Mouse (Mus musculus): ENCODE measurements around the gene Slc10a7. TPM values are rescaled to one million over a fixed set of nuclear protein-coding genes. Genes with fewer than 3 reads are reported as not detected.

Slc10a7 gene
- polyA plus RNA-seq, 1 experiment from 2014 or later, result 4.1 TPM

DNA sequence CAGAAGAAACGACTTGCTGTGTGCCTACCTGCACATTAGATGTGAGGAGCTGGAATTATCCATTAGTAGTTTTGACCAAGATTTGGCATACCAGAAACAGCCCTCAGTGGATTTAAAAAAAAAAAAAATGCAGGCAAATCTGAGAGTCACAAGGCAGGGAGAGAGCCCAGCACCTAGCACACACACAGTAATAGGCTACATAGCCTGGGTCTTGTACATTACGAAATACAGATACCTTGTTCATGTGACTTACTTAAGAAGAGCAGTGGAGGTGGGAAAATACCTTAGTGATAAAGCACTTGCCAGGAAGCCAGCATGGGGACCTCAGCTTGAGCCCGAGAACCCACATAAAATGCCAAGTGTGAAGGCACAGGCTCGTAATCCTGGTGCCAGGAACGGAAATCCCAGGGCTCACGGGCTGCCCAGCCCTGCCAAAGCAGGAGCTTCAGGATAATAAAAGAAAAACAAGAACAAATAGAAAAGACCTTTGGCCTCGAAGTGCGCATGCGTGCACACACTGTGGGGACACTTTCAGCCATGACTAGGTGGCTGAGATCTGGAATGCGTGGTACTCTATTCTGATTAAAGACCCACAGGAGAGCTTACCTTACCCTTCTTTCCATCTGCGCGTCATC is 155.3 kb downstream of the Slc10a7 start:
- Histone ChIP-seq H3K4me2 (ENCODE audit: low read depth, low read length) (no peak overlapping the region), H3K4me1 (ENCODE audit: insufficient read depth) (no peaks in the 10 kb centered on the region), H3K36me3 (replicated peaks; ENCODE audit: insufficient read depth, low read length) (no peaks in the 10 kb centered on the region), H3K27ac (ENCODE audit: low read depth) (no peak overlapping the region), H3K9ac (replicated peaks) (no peak overlapping the region), H3K27me3 (ENCODE audit: insufficient read depth, low read length) (no peaks in the 10 kb centered on the region), H3K4me3 (ENCODE audit: low read depth, low read length) (no peak overlapping the region), H3K9me3 (ENCODE audit: low read length) (no peaks in the 10 kb centered on the region)
- WGBS (ENCODE audit: insufficient replicate concordance), result 87% methylated on average over 12 of the region's 12 CpGs
- DNase-seq, result no peak
- ATAC-seq, result no peak
- no peak for TF ChIP-seq EP300 (IDR thresholded peaks at IDR 0.05; ENCODE audit: low read depth)
- no peak for TF ChIP-seq CTCF (IDR thresholded peaks at IDR 0.05; ENCODE audit: low read depth)

DNA sequence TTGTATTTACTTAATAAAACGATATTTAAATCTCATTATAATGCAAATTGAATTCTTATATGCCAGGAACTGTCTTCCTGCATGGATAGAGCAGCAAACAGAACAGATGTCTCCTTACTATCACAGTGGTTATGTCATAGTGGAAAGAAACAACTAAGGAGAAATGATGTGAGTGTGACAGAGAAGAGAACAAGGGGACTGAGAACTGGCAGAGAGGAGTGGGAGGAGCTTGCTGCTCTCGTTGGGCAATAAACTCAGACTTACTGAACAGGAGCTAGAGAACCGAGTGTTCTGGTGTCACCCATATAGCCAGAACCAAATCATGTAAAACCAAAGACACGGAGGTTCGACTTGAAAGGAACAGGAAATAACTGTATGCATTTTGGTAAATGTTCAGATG is 158.3 kb downstream of the Slc10a7 start:
- H3K4me2 ChIP-seq (ENCODE audit: low read depth, low read length), result no peak overlapping the region
- H3K27me3 ChIP-seq (ENCODE audit: insufficient read depth, low read length), result no peaks in the 10 kb centered on the region
- no peak overlapping the region for H3K27ac ChIP-seq (ENCODE audit: low read depth)
- no peak for TF ChIP-seq EP300 (IDR thresholded peaks at IDR 0.05; ENCODE audit: low read depth)
- TF ChIP-seq CTCF (IDR thresholded peaks at IDR 0.05; ENCODE audit: low read depth), result no peak
- H3K36me3 ChIP-seq (replicated peaks; ENCODE audit: insufficient read depth, low read length), result no peaks in the 10 kb centered on the region
- H3K9ac ChIP-seq (replicated peaks), result no peak overlapping the region
- H3K9me3 ChIP-seq (ENCODE audit: low read length), result no peaks in the 10 kb centered on the region
- ATAC-seq (no peak), DNase-seq (no peak)
- no peaks in the 10 kb centered on the region for H3K4me1 ChIP-seq (ENCODE audit: insufficient read depth)
- no peak overlapping the region for H3K4me3 ChIP-seq (ENCODE audit: low read depth, low read length)
- 75% methylated on average over 5 of the region's 5 CpGs for WGBS (ENCODE audit: insufficient replicate concordance)

GRCm38 (mm10) chr8:78668206-78668605 is 159.1 kb downstream of the Slc10a7 start:
- H3K36me3 ChIP-seq (replicated peaks; ENCODE audit: insufficient read depth, low read length), result no peaks in the 10 kb centered on the region
- TF ChIP-seq CTCF (IDR thresholded peaks at IDR 0.05; ENCODE audit: low read depth), result no peak
- H3K4me1 ChIP-seq (ENCODE audit: insufficient read depth), result no peaks in the 10 kb centered on the region
- H3K9ac ChIP-seq (replicated peaks), result no peak overlapping the region
- 86% methylated on average over 5 of the region's 5 CpGs for WGBS (ENCODE audit: insufficient replicate concordance)
- H3K9me3 ChIP-seq (ENCODE audit: low read length), result no peaks in the 10 kb centered on the region
- H3K27ac ChIP-seq (ENCODE audit: low read depth), result no peak overlapping the region
- ATAC-seq (no peak), DNase-seq (no peak)
- no peaks in the 10 kb centered on the region for H3K27me3 ChIP-seq (ENCODE audit: insufficient read depth, low read length)
- no peak overlapping the region for H3K4me3 ChIP-seq (ENCODE audit: low read depth, low read length)
- H3K4me2 ChIP-seq (ENCODE audit: low read depth, low read length), result no peak overlapping the region

- H3K4me1 ChIP-seq (ENCODE audit: insufficient read depth), result no peaks in the 10 kb centered on the region
- no peaks in the 10 kb centered on the region for H3K36me3 ChIP-seq (replicated peaks; ENCODE audit: insufficient read depth, low read length)
- no peak overlapping the region for H3K4me2 ChIP-seq (ENCODE audit: low read depth, low read length)
- no peak overlapping the region for H3K27ac ChIP-seq (ENCODE audit: low read depth)
- no peak overlapping the region for H3K9ac ChIP-seq (replicated peaks)
- no peaks in the 10 kb centered on the region for H3K9me3 ChIP-seq (ENCODE audit: low read length)
- no peak overlapping the region for H3K4me3 ChIP-seq (ENCODE audit: low read depth, low read length)
- WGBS (ENCODE audit: insufficient replicate concordance), result 81% methylated on average over 7 of the region's 7 CpGs
- no peak for TF ChIP-seq CTCF (IDR thresholded peaks at IDR 0.05; ENCODE audit: low read depth)
- no peak for ATAC-seq
- no peak for DNase-seq
- H3K27me3 ChIP-seq (ENCODE audit: insufficient read depth, low read length), result no peaks in the 10 kb centered on the region
Observed at GRCm38 (mm10) chr8:78670241-78670640, 161.1 kb downstream of the Slc10a7 start.

- ATAC-seq, result no peak
- no peaks in the 10 kb centered on the region for H3K27me3 ChIP-seq (ENCODE audit: insufficient read depth, low read length)
- no peak for TF ChIP-seq CTCF (IDR thresholded peaks at IDR 0.05; ENCODE audit: low read depth)
- TF ChIP-seq EP300 (IDR thresholded peaks at IDR 0.05; ENCODE audit: low read depth), result no peak
Observed at GRCm38 (mm10) chr8:78678541-78679219, 169.5 kb downstream of the Slc10a7 start.

GRCm38 (mm10) chr8:78690795-78691194 is 181.6 kb downstream of the Slc10a7 start:
- TF ChIP-seq CTCF (IDR thresholded peaks at IDR 0.05; ENCODE audit: low read depth) (no peak), EP300 (IDR thresholded peaks at IDR 0.05; ENCODE audit: low read depth) (no peak)
- Histone ChIP-seq H3K27ac (ENCODE audit: low read depth) (no peak overlapping the region), H3K9me3 (ENCODE audit: low read length) (no peaks in the 10 kb centered on the region), H3K4me2 (ENCODE audit: low read depth, low read length) (no peak overlapping the region), H3K4me3 (ENCODE audit: low read depth, low read length) (no peak overlapping the region), H3K36me3 (replicated peaks; ENCODE audit: insufficient read depth, low read length) (no peaks in the 10 kb centered on the region), H3K9ac (replicated peaks) (no peak overlapping the region), H3K4me1 (ENCODE audit: insufficient read depth) (no peaks in the 10 kb centered on the region), H3K27me3 (ENCODE audit: insufficient read depth, low read length) (no peaks in the 10 kb centered on the region)
- DNase-seq (no peak), ATAC-seq (no peak)
- WGBS (ENCODE audit: insufficient replicate concordance), result 87% methylated on average over 10 of the region's 10 CpGs

More at GRCm38 (mm10) chr8:78678541-78679219, 169.5 kb downstream of the Slc10a7 start:
- WGBS (ENCODE audit: insufficient replicate concordance), result 87% methylated on average over 10 of the region's 10 CpGs
- Histone ChIP-seq H3K9ac (replicated peaks) (no peak overlapping the region), H3K4me2 (ENCODE audit: low read depth, low read length) (no peak overlapping the region), H3K9me3 (ENCODE audit: low read length) (no peaks in the 10 kb centered on the region), H3K4me1 (ENCODE audit: insufficient read depth) (no peaks in the 10 kb centered on the region), H3K36me3 (replicated peaks; ENCODE audit: insufficient read depth, low read length) (no peaks in the 10 kb centered on the region), H3K27ac (ENCODE audit: low read depth) (no peak overlapping the region), H3K4me3 (ENCODE audit: low read depth, low read length) (no peak overlapping the region)
- DNase-seq, result no peak

Measured in liver, postnatal 0 days (tissue).